Mouse (Mus musculus) CH12.LX (cell line): ENCODE data around the gene Fbll1. TPM values are rescaled to one million over a fixed set of nuclear protein-coding genes. Genes with fewer than 3 reads are reported as not detected.
A peak's percentile ranks its signal among the peaks of the same experiment; 100 is the strongest.

Source experiments
- DNase-seq: peaks from one replicate; pipeline ENCODE4 v3.0.0-alpha.2; 2013; ENCODE audit errors: extremely low read depth
- H3K27ac ChIP-seq: 2 replicates; pipeline ENCODE4 v1.5.1; 2012; ENCODE audit warnings: low read depth, mild to moderate bottlenecking, control low read depth, moderate library complexity; ENCODE audit not compliant: insufficient read depth
- H3K27me3 ChIP-seq: replicated peaks from 2 replicates; pipeline ENCODE3; 2012; ENCODE audit warnings: inconsistent platforms
- H3K36me3 ChIP-seq, 2 experiments: replicated peaks in 1 of 2; 2 replicates each; pipeline versions ENCODE3 to v1.6.1; 2012; ENCODE audit warnings: inconsistent platforms in 1 of 2, low read length in 1 of 2, mild to moderate bottlenecking in 1 of 2, mixed read lengths in 1 of 2, moderate library complexity in 1 of 2; ENCODE audit not compliant: control insufficient read depth in 1 of 2, insufficient read depth in 1 of 2
- H3K4me1 ChIP-seq, 2 experiments: 2 replicates each; pipeline ENCODE4 v1.6.1; 2012; ENCODE audit warnings: inconsistent platforms in 1 of 2, moderate library complexity in 1 of 2; ENCODE audit not compliant: insufficient read depth in 2 of 2, control insufficient read depth in 1 of 2
- H3K4me2 ChIP-seq: 2 replicates; pipeline ENCODE4 v1.6.1; 2012; ENCODE audit warnings: low read depth, mild to moderate bottlenecking, control low read depth; ENCODE audit not compliant: poor library complexity, insufficient read depth, severe bottlenecking
- H3K4me3 ChIP-seq, 3 experiments: fragments of 150-350 bp in 1 of 3; sonication (generic) in 1 of 3; replicated peaks in 1 of 3; 2 replicates each; pipeline versions ENCODE3 to v1.5.1; 2011 to 2012; ENCODE audit warnings: low read depth in 2 of 3, low read length in 2 of 3, mild to moderate bottlenecking in 2 of 3, moderate library complexity in 2 of 3, control low read depth in 1 of 3, improper control_type of control experiment in 1 of 3, inconsistent platforms in 1 of 3, mixed read lengths in 1 of 3; ENCODE audit not compliant: poor library complexity in 1 of 3
- H3K79me2 ChIP-seq: replicated peaks from 2 replicates; pipeline ENCODE4 v1.6.1; 2012; ENCODE audit warnings: mild to moderate bottlenecking, moderate library complexity; ENCODE audit not compliant: control insufficient read depth, poor library complexity, insufficient read depth, severe bottlenecking; ENCODE audit errors: extremely low read depth
- H3K9ac ChIP-seq: 2 replicates; pipeline ENCODE4 v1.6.1; 2012; ENCODE audit warnings: low read depth, mild to moderate bottlenecking, control low read depth, moderate library complexity; ENCODE audit not compliant: insufficient read depth
- H3K9me3 ChIP-seq: replicated peaks from 2 replicates; pipeline ENCODE3; 2012; ENCODE audit warnings: low read length, inconsistent platforms, mixed read lengths
- CHD1 ChIP-seq: IDR thresholded peaks from 2 replicates; pipeline ENCODE4 v1.6.1; 2012; ENCODE audit warnings: low read depth, low read length, improper control_type of control experiment, inconsistent platforms
- CTCF ChIP-seq, 2 experiments: IDR thresholded peaks in 1 of 2; conservative IDR thresholded peaks in 1 of 2; 2 replicates each; pipeline ENCODE4 v1.5.1; 2011 to 2012; ENCODE audit warnings: low read depth in 2 of 2, low read length in 2 of 2, improper control_type of control experiment in 1 of 2, inconsistent platforms in 1 of 2, mild to moderate bottlenecking in 1 of 2, moderate library complexity in 1 of 2
- E2F4 ChIP-seq: IDR thresholded peaks from 2 replicates; pipeline ENCODE4 v1.6.1; 2011; ENCODE audit warnings: low read depth, low read length, improper control_type of control experiment; ENCODE audit not compliant: insufficient replicate concordance
- ELF1 ChIP-seq: IDR thresholded peaks from 2 replicates; pipeline ENCODE4 v1.6.1; 2014; ENCODE audit warnings: low read depth, mild to moderate bottlenecking, inconsistent platforms, low read length, improper control_type of control experiment
- EP300 ChIP-seq: IDR thresholded peaks from 2 replicates; pipeline ENCODE4 v1.6.1; 2011; ENCODE audit warnings: low read length, improper control_type of control experiment
- ETS1 ChIP-seq: conservative IDR thresholded peaks from 2 replicates; pipeline ENCODE4 v1.6.1; 2012; ENCODE audit warnings: low read depth, mild to moderate bottlenecking, inconsistent platforms, low read length, improper control_type of control experiment, moderate library complexity
- JUND ChIP-seq: conservative IDR thresholded peaks from 2 replicates; pipeline ENCODE4 v1.6.1; 2011; ENCODE audit warnings: low read depth, low read length, improper control_type of control experiment
- KAT2A ChIP-seq: IDR thresholded peaks from 2 replicates; pipeline ENCODE4 v1.6.1; 2012; ENCODE audit warnings: low read length, improper control_type of control experiment, inconsistent platforms; ENCODE audit not compliant: insufficient replicate concordance
- MAFK ChIP-seq: IDR thresholded peaks from 2 replicates; pipeline ENCODE4 v1.6.1; 2011; ENCODE audit warnings: low read length, improper control_type of control experiment; ENCODE audit not compliant: insufficient replicate concordance
- MXI1 ChIP-seq: IDR thresholded peaks from 2 replicates; pipeline ENCODE4 v1.6.1; 2011; ENCODE audit warnings: mild to moderate bottlenecking, low read depth, low read length, improper control_type of control experiment
- MYC ChIP-seq: IDR thresholded peaks from 2 replicates; pipeline ENCODE4 v1.6.1; 2011; ENCODE audit warnings: low read depth, mild to moderate bottlenecking, improper control_type of control experiment, low read length
- POLR2A ChIP-seq: IDR thresholded peaks from 2 replicates; pipeline ENCODE4 v1.6.1; 2011; ENCODE audit warnings: low read depth, mild to moderate bottlenecking, improper control_type of control experiment, low read length
- RAD21 ChIP-seq: IDR thresholded peaks from 2 replicates; pipeline ENCODE4 v1.6.1; 2011; ENCODE audit warnings: low read depth, mild to moderate bottlenecking, low read length, improper control_type of control experiment, moderate library complexity
- SIN3A ChIP-seq: IDR thresholded peaks from 2 replicates; pipeline ENCODE4 v1.6.1; 2012; ENCODE audit warnings: low read length, improper control_type of control experiment, inconsistent platforms
- SMC3 ChIP-seq: IDR thresholded peaks from 2 replicates; pipeline ENCODE4 v1.6.1; 2011; ENCODE audit warnings: low read depth, low read length, improper control_type of control experiment
- USF1 ChIP-seq: IDR thresholded peaks from 2 replicates; pipeline ENCODE4 v1.6.1; 2014; ENCODE audit warnings: low read depth, mild to moderate bottlenecking, inconsistent platforms, low read length, improper control_type of control experiment
- ZKSCAN1 ChIP-seq: IDR thresholded peaks from 2 replicates; pipeline ENCODE4 v1.6.1; 2012; ENCODE audit warnings: low read depth, inconsistent platforms, low read length, improper control_type of control experiment, borderline replicate concordance
- ZMIZ1 ChIP-seq: IDR thresholded peaks from 2 replicates; pipeline ENCODE4 v1.6.1; 2012; ENCODE audit warnings: low read depth, mild to moderate bottlenecking, inconsistent platforms, low read length, improper control_type of control experiment
- dilution Hi-C: fragments of 300-500 bp; cut with MboI; formaldehyde crosslinking; loops from 2 replicates; pipeline ENCODE4 v1.14.3; 2020; ENCODE audit warnings: low sequenced_read_pairs; ENCODE audit not compliant: extremely low pct_unique_long_range_greater_than_20kb, extremely low pct_ligation_motif_present
- in situ Hi-C: fragments of 300-500 bp; cut with MboI; formaldehyde crosslinking; loops from 3 replicates; pipeline ENCODE4 v1.14.3; 2019; ENCODE audit warnings: low sequenced_read_pairs, low pct_ligation_motif_present, low pct_unique_long_range_greater_than_20kb, mixed read lengths
- polyA plus RNA-seq: library from polyadenylated mRNA; unstranded; fragments of >175 nt; gene quantifications from 2 replicates; pipeline ENCODE4 v1.2.1, GENCODE M21; 2012; ENCODE audit warnings: low read depth; ENCODE audit not compliant: insufficient read length
- total RNA-seq, 2 experiments: library from RNA; depleted of rRNA; stranded (reverse); fragments of 300-350 nt in 1 of 2; fragments of >200 nt in 1 of 2; gene quantifications; 2 replicates each; pipeline ENCODE4 v1.2.3; 2012 to 2014

Fbll1 gene
- total and polyA plus RNA-seq, 3 experiments: not detected

GRCm38 (mm10) chr11:35834022-35834760 is 35.5 kb upstream of the Fbll1 start, which contains the start of gene Rars (continued):
- TF ChIP-seq CTCF (conservative IDR thresholded peaks at IDR 0.05 in 1 of 2, IDR thresholded peaks at IDR 0.05 in 1 of 2; ENCODE audit: low read depth in 2 of 2, low read length in 2 of 2): peak; percentile 64 to 91
- TF ChIP-seq SMC3: peak; percentile 36; the same call in 1 of the 2 replicates
- no peak for TF ChIP-seq USF1
- peak; percentile 47 for TF ChIP-seq RAD21
- no peak for TF ChIP-seq EP300
- TF ChIP-seq ZMIZ1: peak; percentile 22; the same call in 1 of the 2 replicates
- no peak for TF ChIP-seq CHD1
- no peak for TF ChIP-seq ZKSCAN1
- TF ChIP-seq E2F4: no peak
- peak; percentile 88; the same call in 1 of the 2 replicates for TF ChIP-seq MYC
- TF ChIP-seq, all 38 proteins: peak for 19

GRCm38 (mm10) chr11:35833270-35833669 is 34.6 kb upstream of the Fbll1 start:
- peak overlapping the region; percentile 96 for H3K9ac ChIP-seq
- no peaks in the 10 kb centered on the region for H3K9me3 ChIP-seq
- peaks cover 35 to 51% of the 10 kb centered on the region in 2 experiments for H3K36me3 ChIP-seq
- peak overlapping the region; percentile 84 for H3K4me2 ChIP-seq
- H3K4me1 ChIP-seq: peaks cover 7 to 35% of the 10 kb centered on the region in 2 experiments
- in situ Hi-C loops (loop anchor here (5.0 to 25.0 kb wide), 2 partner anchors 56 to 996 kb away; partner anchors contain the start of gene Spdl1), dilution Hi-C loops (no loop called here)
- H3K4me3 ChIP-seq: peak overlapping the region; percentile 90 to 98 (median 97)
- H3K27me3 ChIP-seq: no peaks in the 10 kb centered on the region
- H3K27ac ChIP-seq: no peak overlapping the region
- TF ChIP-seq MAFK (0 out of 2 replicates have a peak, but pooled peaks have one; percentile 57), JUND (no peak)
- peaks cover 49% of the 10 kb centered on the region for H3K79me2 ChIP-seq
- peak; percentile 30 for DNase-seq

GRCm38 (mm10) chr11:35832139-35832538 is 33.5 kb upstream of the Fbll1 start:
- Histone ChIP-seq H3K27me3 (no peaks in the 10 kb centered on the region), H3K4me1 (peaks cover 5 to 27% of the 10 kb centered on the region in 2 experiments; a peak in 3 of 4 replicates), H3K9me3 (no peaks in the 10 kb centered on the region), H3K4me2 (peak overlapping the region; percentile 84), H3K9ac (peak overlapping the region; percentile 96), H3K27ac (no peak overlapping the region), H3K4me3 (peak overlapping the region in 1 of 3 experiments; percentile 90), H3K79me2 (peaks cover 54% of the 10 kb centered on the region), H3K36me3 (peaks cover 45 to 63% of the 10 kb centered on the region in 2 experiments)
- dilution Hi-C loops: no loop called here
- TF ChIP-seq KAT2A (no peak), CHD1 (no peak), SIN3A (no peak), POLR2A (no peak), EP300 (no peak), MXI1 (no peak), SMC3 (no peak), ELF1 (no peak), ETS1 (no peak), CTCF (conservative IDR thresholded peaks at IDR 0.05 in 1 of 2, IDR thresholded peaks at IDR 0.05 in 1 of 2; ENCODE audit: low read depth in 2 of 2, low read length in 2 of 2) (no peak)
- in situ Hi-C loops: loop anchor here (5.0 to 25.0 kb wide), 2 partner anchors 55 to 995 kb away; partner anchors contain the start of gene Spdl1
- DNase-seq: no peak
